Mouse (Mus musculus): ENCODE data around the gene Bbs5. TPM values are rescaled to one million over a fixed set of nuclear protein-coding genes. Genes with fewer than 3 reads are reported as not detected.

Gene Bbs5
- polyA plus RNA-seq, 1 experiment from 2014 or later, result 6.1 TPM

DNA sequence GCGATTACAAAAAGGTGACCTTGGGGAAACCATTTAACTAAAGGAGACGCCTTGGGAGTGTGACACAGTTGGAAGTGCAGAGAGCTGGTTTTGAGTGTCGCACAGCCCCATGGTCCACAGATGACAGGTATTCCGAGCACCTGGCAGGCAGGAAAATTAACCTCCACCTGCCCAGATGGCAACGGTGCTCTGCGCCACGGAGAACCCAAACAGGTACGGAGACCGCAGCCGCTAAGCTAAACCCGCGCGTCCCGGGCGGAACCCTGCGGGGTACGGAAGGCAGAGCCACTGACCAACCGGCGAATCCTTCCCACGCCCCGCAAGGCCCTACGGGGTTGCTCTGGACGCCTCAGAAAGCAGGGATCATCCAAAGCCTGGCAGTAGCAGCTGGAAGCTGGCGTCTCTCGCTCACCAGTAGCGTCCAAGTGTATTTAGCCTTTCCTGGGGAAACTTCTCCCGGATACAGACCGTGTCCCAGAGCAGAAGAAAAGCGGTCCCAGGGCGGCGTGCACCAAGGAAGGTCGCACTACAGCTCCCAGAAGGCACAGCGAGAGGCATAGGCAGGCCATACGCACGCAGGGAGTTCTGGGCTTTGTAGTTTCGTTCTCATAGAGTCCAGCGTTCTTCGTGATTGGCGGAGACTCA is 66.1 kb downstream of the Bbs5 start, which contains the start of gene Fastkd1:
TSS of gene Fastkd1 (minus strand) at position 536 of the 645 bp plus-strand sequence.
- peak within 1 kb of the TSS; percentile 32; the same call in 1 of the 2 replicates for H3K9ac ChIP-seq (ENCODE audit: low read depth, low read length)
- no peak for TF ChIP-seq CTCF (IDR thresholded peaks at IDR 0.05; ENCODE audit: low read depth)
- H3K27ac ChIP-seq (ENCODE audit: low read depth, low read length), result no peak within 1 kb of the TSS; the same call in 1 of the 2 replicates
- 0% methylated on average over 39 of the region's 39 CpGs for WGBS
- H3K36me3 ChIP-seq (ENCODE audit: control insufficient read depth, insufficient read depth), result no peaks in the 10 kb centered on the region
- no peaks in the 10 kb centered on the region for H3K27me3 ChIP-seq (replicated peaks; ENCODE audit: control insufficient read depth, insufficient read depth, low read length)
- H3K9me3 ChIP-seq (ENCODE audit: control insufficient read depth), result no peaks in the 10 kb centered on the region
- H3K4me2 ChIP-seq (replicated peaks; ENCODE audit: low read depth), result peak within 1 kb of the TSS; percentile 75
- H3K4me1 ChIP-seq (replicated peaks; ENCODE audit: control insufficient read depth, insufficient read depth, low read length), result no peaks in the 10 kb centered on the region
- peak; percentile 97 for ATAC-seq
- peak within 1 kb of the TSS; percentile 58 for H3K4me3 ChIP-seq (ENCODE audit: low read depth, low read length)

DNA sequence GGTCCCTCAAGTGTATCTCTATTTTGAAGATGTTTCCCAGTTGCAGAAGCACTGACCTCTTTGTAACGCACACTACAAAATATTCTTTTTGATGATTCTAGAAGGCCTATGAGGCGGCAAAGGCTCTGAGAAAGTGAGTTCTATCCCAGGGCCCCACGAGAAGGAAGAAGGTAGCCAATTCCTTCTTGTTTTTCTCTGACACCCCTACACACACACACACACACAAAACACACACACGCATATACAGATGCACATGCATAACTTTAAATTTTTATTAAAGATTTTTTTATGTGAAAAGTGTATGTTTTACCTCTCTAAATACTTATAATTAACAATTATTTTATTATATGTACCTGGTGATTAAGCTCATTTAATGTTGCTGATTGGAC is 66.6 kb downstream of the Bbs5 start:
- Histone ChIP-seq H3K36me3 (ENCODE audit: control insufficient read depth, insufficient read depth) (no peaks in the 10 kb centered on the region), H3K27ac (ENCODE audit: low read depth, low read length) (no peak overlapping the region), H3K4me3 (ENCODE audit: low read depth, low read length) (peak overlapping the region; percentile 58), H3K9me3 (ENCODE audit: control insufficient read depth) (no peaks in the 10 kb centered on the region), H3K27me3 (replicated peaks; ENCODE audit: control insufficient read depth, insufficient read depth, low read length) (no peaks in the 10 kb centered on the region), H3K4me1 (replicated peaks; ENCODE audit: control insufficient read depth, insufficient read depth, low read length) (no peaks in the 10 kb centered on the region), H3K4me2 (replicated peaks; ENCODE audit: low read depth) (peak overlapping the region; percentile 75), H3K9ac (ENCODE audit: low read depth, low read length) (no peak overlapping the region)
- WGBS, result 26% methylated on average over 4 of the region's 4 CpGs
- TF ChIP-seq CTCF (IDR thresholded peaks at IDR 0.05; ENCODE audit: low read depth), result no peak
- no peak for ATAC-seq

DNA sequence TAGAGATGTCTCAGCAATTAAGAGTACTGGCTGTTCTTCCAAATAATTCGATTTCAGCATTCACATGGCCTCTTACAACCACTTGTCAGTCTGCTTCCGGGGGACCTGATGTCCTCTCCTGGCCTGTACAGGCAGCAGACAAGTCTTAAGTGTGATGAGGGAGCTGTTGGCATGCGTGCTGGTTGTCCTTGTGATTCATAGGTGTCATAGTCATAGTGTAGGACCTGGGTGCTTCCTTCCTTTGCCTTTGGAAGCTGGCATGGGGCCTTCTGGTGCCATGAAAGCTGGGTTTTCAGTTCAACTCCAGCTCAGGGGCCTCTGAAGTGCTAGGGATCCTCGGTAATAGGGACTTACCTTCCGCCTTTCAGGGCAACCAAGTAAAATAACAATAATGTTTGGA is 67.2 kb downstream of the Bbs5 start:
- H3K4me1 ChIP-seq (replicated peaks; ENCODE audit: control insufficient read depth, insufficient read depth, low read length), result no peaks in the 10 kb centered on the region
- no peaks in the 10 kb centered on the region for H3K9me3 ChIP-seq (ENCODE audit: control insufficient read depth)
- H3K9ac ChIP-seq (ENCODE audit: low read depth, low read length), result no peak overlapping the region
- H3K4me3 ChIP-seq (ENCODE audit: low read depth, low read length), result no peak overlapping the region
- WGBS, result 78% methylated on average over 5 of the region's 5 CpGs
- no peaks in the 10 kb centered on the region for H3K36me3 ChIP-seq (ENCODE audit: control insufficient read depth, insufficient read depth)
- no peak for TF ChIP-seq CTCF (IDR thresholded peaks at IDR 0.05; ENCODE audit: low read depth)
- H3K27me3 ChIP-seq (replicated peaks; ENCODE audit: control insufficient read depth, insufficient read depth, low read length), result no peaks in the 10 kb centered on the region
- H3K4me2 ChIP-seq (replicated peaks; ENCODE audit: low read depth), result no peak overlapping the region
- ATAC-seq, result no peak
- H3K27ac ChIP-seq (ENCODE audit: low read depth, low read length), result no peak overlapping the region

DNA sequence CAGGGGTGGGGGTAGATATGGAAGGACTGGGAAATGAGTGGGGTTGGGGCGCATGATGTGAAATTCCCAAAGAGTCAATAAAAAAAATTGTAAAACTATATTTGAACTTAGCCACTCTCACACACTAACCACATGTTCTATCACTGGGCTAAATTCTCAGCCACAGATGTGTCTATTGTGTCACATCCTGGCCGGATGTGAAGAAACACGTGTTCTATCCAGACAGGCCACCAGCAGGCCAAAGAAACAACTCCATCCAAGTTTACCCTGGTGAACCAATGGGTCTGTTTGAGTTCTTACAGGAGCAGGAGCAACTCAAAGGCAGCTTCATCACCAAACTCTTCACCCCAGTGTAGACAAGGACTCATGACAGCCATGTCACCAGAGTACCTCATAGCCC is 69.5 kb downstream of the Bbs5 start:
- H3K27ac ChIP-seq (ENCODE audit: low read depth, low read length), result no peak overlapping the region
- H3K4me1 ChIP-seq (replicated peaks; ENCODE audit: control insufficient read depth, insufficient read depth, low read length), result no peaks in the 10 kb centered on the region
- H3K4me3 ChIP-seq (ENCODE audit: low read depth, low read length), result no peak overlapping the region
- no peak overlapping the region for H3K9ac ChIP-seq (ENCODE audit: low read depth, low read length)
- no peak for TF ChIP-seq CTCF (IDR thresholded peaks at IDR 0.05; ENCODE audit: low read depth)
- H3K4me2 ChIP-seq (replicated peaks; ENCODE audit: low read depth), result no peak overlapping the region
- 62% methylated on average over 3 of the region's 3 CpGs for WGBS
- no peaks in the 10 kb centered on the region for H3K36me3 ChIP-seq (ENCODE audit: control insufficient read depth, insufficient read depth)
- H3K9me3 ChIP-seq (ENCODE audit: control insufficient read depth), result no peaks in the 10 kb centered on the region
- ATAC-seq, result no peak
- no peaks in the 10 kb centered on the region for H3K27me3 ChIP-seq (replicated peaks; ENCODE audit: control insufficient read depth, insufficient read depth, low read length)

Other genes with a start within 250 kb of the Bbs5 start
- 1.6 TPM in 2 replicates for gene Lrp2, start 61.1 kb upstream of the Bbs5 start, polyA plus RNA-seq (2015; fragmentation: Nextera tagmentation; extraction: Ambion mirVana)
- gene Klhl41, start 22.9 kb downstream of the Bbs5 start, polyA plus RNA-seq (2015; fragmentation: Nextera tagmentation; extraction: Ambion mirVana), result 0.07 TPM in 1 of 2 replicates, not detected in the other
- 3.7 and 3.8 TPM in 2 replicates for gene Fastkd1, start 66.3 kb downstream of the Bbs5 start, polyA plus RNA-seq (2015; fragmentation: Nextera tagmentation; extraction: Ambion mirVana)
- 104 and 116 TPM in 2 replicates for gene Ppig, start 75.4 kb downstream of the Bbs5 start, polyA plus RNA-seq (2015; fragmentation: Nextera tagmentation; extraction: Ambion mirVana)
- gene Ccdc173, start 142.4 kb downstream of the Bbs5 start, polyA plus RNA-seq (2015; fragmentation: Nextera tagmentation; extraction: Ambion mirVana), result 0.50 and 0.75 TPM in 2 replicates
- 23.8 and 26.0 TPM in 2 replicates for gene Phospho2, start 142.5 kb downstream of the Bbs5 start, polyA plus RNA-seq (2015; fragmentation: Nextera tagmentation; extraction: Ambion mirVana)
- 17.3 and 21.3 TPM in 2 replicates for gene Klhl23, start 174.8 kb downstream of the Bbs5 start, polyA plus RNA-seq (2015; fragmentation: Nextera tagmentation; extraction: Ambion mirVana)
- 189 and 192 TPM in 2 replicates for gene Ssb, start 214.4 kb downstream of the Bbs5 start, polyA plus RNA-seq (2015; fragmentation: Nextera tagmentation; extraction: Ambion mirVana)
- 24.6 and 26.9 TPM in 2 replicates for gene Mettl5, start 238.4 kb downstream of the Bbs5 start, polyA plus RNA-seq (2015; fragmentation: Nextera tagmentation; extraction: Ambion mirVana)

Data from intestine, postnatal 0 days (tissue).